Mouse (Mus musculus) stomach, postnatal 0 days (tissue): ENCODE measurements around the gene Sh3kbp1. TPM values are rescaled to one million over a fixed set of nuclear protein-coding genes. Genes with fewer than 3 reads are reported as not detected.

Experiments
- ATAC-seq: fragments of 200-750 bp; cut with Nextera tagmentation; 2 replicates; pipeline ENCODE4 v1.8.0; 2017; ENCODE audit not compliant: low FRiP score, low TSS enrichment
- DNase-seq: peaks from one replicate; pipeline ENCODE4 v3.0.0-alpha.2; 2016; ENCODE audit warnings: low spot score
- H3K27ac ChIP-seq: fragments of 300-500 bp; sonication (generic); replicated peaks from 2 replicates; pipeline ENCODE4 v1.5.1; 2014; ENCODE audit warnings: mild to moderate bottlenecking, control low read depth
- H3K27me3 ChIP-seq: fragments of 300-500 bp; sonication (generic); 2 replicates; pipeline ENCODE4 v1.6.1; 2014; ENCODE audit warnings: low read length; ENCODE audit not compliant: control insufficient read depth, insufficient read depth
- H3K36me3 ChIP-seq: fragments of 300-500 bp; sonication (generic); 2 replicates; pipeline ENCODE4 v1.6.1; 2014; ENCODE audit warnings: low read length, mixed read lengths; ENCODE audit not compliant: control insufficient read depth, insufficient read depth
- H3K4me1 ChIP-seq: fragments of 300-500 bp; sonication (generic); replicated peaks from 2 replicates; pipeline ENCODE4 v1.6.1; 2014; ENCODE audit warnings: antibody characterized with exemption; ENCODE audit not compliant: control insufficient read depth, insufficient read depth
- H3K4me2 ChIP-seq: fragments of 300-500 bp; sonication (generic); replicated peaks from 2 replicates; pipeline ENCODE4 v1.6.1; 2014; ENCODE audit warnings: low read depth, mild to moderate bottlenecking, control low read depth, moderate library complexity
- H3K4me3 ChIP-seq: fragments of 300-500 bp; sonication (generic); 2 replicates; pipeline ENCODE4 v1.5.1; 2014; ENCODE audit warnings: low read depth, low read length, control low read depth
- H3K9ac ChIP-seq: fragments of 300-500 bp; sonication (generic); 2 replicates; pipeline ENCODE4 v1.6.1; 2014; ENCODE audit warnings: mild to moderate bottlenecking, low read length, control low read depth, mixed read lengths
- H3K9me3 ChIP-seq: fragments of 300-500 bp; sonication (generic); 2 replicates; pipeline ENCODE4 v1.6.1; 2016; ENCODE audit warnings: low read length; ENCODE audit not compliant: control insufficient read depth
- CTCF ChIP-seq: IDR thresholded peaks from 2 replicates; pipeline ENCODE4 v1.5.1; 2016; ENCODE audit warnings: antibody characterized with exemption, low read depth, mild to moderate bottlenecking, moderate library complexity
- EP300 ChIP-seq: optimal IDR thresholded peaks from 2 replicates; pipeline ENCODE3; 2016; ENCODE audit warnings: antibody characterized with exemption
- WGBS: fragments of 180-500 bp; shearing (Covaris S2); extraction: QIAGEN DNeasy Blood & Tissue Kit; methylation state at CpG from one replicate; pipeline ENCODE4 v1.1.7; 2014; 5-methylcytosine and 5-hydroxymethylcytosine counted together
- polyA plus RNA-seq: library from polyadenylated mRNA; unstranded; fragments of >200 nt; fragmentation: Nextera tagmentation; extraction: Ambion mirVana; gene quantifications from 2 replicates; pipeline ENCODE4 v1.2.1, GENCODE M21; 2015

Sh3kbp1 gene
- polyA plus RNA-seq, 1 experiment from 2014 or later = 13.3 TPM

GRCm38 (mm10) chrX:159702850-159703249 is 75.8 kb downstream of the Sh3kbp1 start:
- Histone ChIP-seq H3K4me1 (no peaks in the 10 kb centered on the region), H3K4me2 (no peak overlapping the region), H3K36me3 (no peaks in the 10 kb centered on the region), H3K9ac (no peak overlapping the region), H3K27me3 (no peaks in the 10 kb centered on the region), H3K27ac (no peak overlapping the region), H3K9me3 (no peaks in the 10 kb centered on the region), H3K4me3 (no peak overlapping the region)
- TF ChIP-seq EP300 (no peak), CTCF (no peak)
- DNase-seq (no peak), ATAC-seq (no peak)
- WGBS = 88% methylated on average over 2 of the region's 2 CpGs

GRCm38 (mm10) chrX:159704381-159705004 is 77.4 kb downstream of the Sh3kbp1 start:
- no peaks in the 10 kb centered on the region for H3K9me3 ChIP-seq
- no peaks in the 10 kb centered on the region for H3K4me1 ChIP-seq
- H3K27ac ChIP-seq = no peak overlapping the region
- no peaks in the 10 kb centered on the region for H3K36me3 ChIP-seq
- no peaks in the 10 kb centered on the region for H3K27me3 ChIP-seq
- no peak overlapping the region for H3K4me2 ChIP-seq
- H3K4me3 ChIP-seq = no peak overlapping the region
- DNase-seq (no peak), ATAC-seq (no peak)
- no peak for TF ChIP-seq CTCF
- TF ChIP-seq EP300 = no peak
- WGBS = 42% methylated on average over 4 of the region's 4 CpGs
- H3K9ac ChIP-seq = no peak overlapping the region

- no peaks in the 10 kb centered on the region for H3K27me3 ChIP-seq
- WGBS = 58% methylated on average over 2 of the region's 2 CpGs
- ATAC-seq = no peak
- no peaks in the 10 kb centered on the region for H3K36me3 ChIP-seq
- TF ChIP-seq CTCF (no peak), EP300 (no peak)
- DNase-seq = no peak
- no peak overlapping the region for H3K4me3 ChIP-seq
- no peak overlapping the region for H3K9ac ChIP-seq
- H3K27ac ChIP-seq = no peak overlapping the region
- no peak overlapping the region for H3K4me2 ChIP-seq
- no peaks in the 10 kb centered on the region for H3K9me3 ChIP-seq
- no peaks in the 10 kb centered on the region for H3K4me1 ChIP-seq
These were observed 78.3 kb downstream of the Sh3kbp1 start for GRCm38 (mm10) chrX:159705412-159705811.

GRCm38 (mm10) chrX:159708076-159708830 is 81.2 kb downstream of the Sh3kbp1 start:
- no peak for ATAC-seq

GRCm38 (mm10) chrX:159709296-159709695 is 82.2 kb downstream of the Sh3kbp1 start:
- Histone ChIP-seq H3K4me3 (no peak overlapping the region), H3K36me3 (no peaks in the 10 kb centered on the region), H3K27me3 (no peaks in the 10 kb centered on the region), H3K27ac (no peak overlapping the region), H3K4me2 (no peak overlapping the region), H3K4me1 (no peaks in the 10 kb centered on the region), H3K9ac (no peak overlapping the region), H3K9me3 (no peaks in the 10 kb centered on the region)
- 81% methylated on average over 6 of the region's 6 CpGs for WGBS
- ATAC-seq = no peak
- DNase-seq = no peak
- TF ChIP-seq EP300 (no peak), CTCF (no peak)

More at GRCm38 (mm10) chrX:159708076-159708830, 81.2 kb downstream of the Sh3kbp1 start:
- WGBS = 32% methylated on average over 8 of the region's 8 CpGs
- no peak overlapping the region for H3K27ac ChIP-seq
- H3K36me3 ChIP-seq = no peaks in the 10 kb centered on the region
- no peak overlapping the region for H3K4me3 ChIP-seq
- H3K9ac ChIP-seq = no peak overlapping the region
- no peaks in the 10 kb centered on the region for H3K4me1 ChIP-seq
- TF ChIP-seq CTCF (no peak), EP300 (no peak)
- no peaks in the 10 kb centered on the region for H3K27me3 ChIP-seq
- no peak for DNase-seq
- H3K9me3 ChIP-seq = no peaks in the 10 kb centered on the region
- no peak overlapping the region for H3K4me2 ChIP-seq
